Mouse (Mus musculus) thymus, adult 2 months (tissue): ENCODE measurements around the gene Sbk2.

Source experiments
- CTCF ChIP-seq: fragments of 200-500 bp; IDR thresholded peaks from 2 replicates; pipeline ENCODE4 v1.5.1; 2012; ENCODE audit warnings: mild to moderate bottlenecking, control low read depth, low read length, moderate library complexity, borderline replicate concordance; ENCODE audit not compliant: control insufficient read depth, poor library complexity, insufficient read depth; ENCODE audit errors: extremely low read depth
- POLR2A ChIP-seq: fragments of 200-500 bp; IDR thresholded peaks from 2 replicates; pipeline ENCODE4 v1.6.1; 2012; ENCODE audit warnings: mild to moderate bottlenecking, low read length, control low read depth, moderate library complexity; ENCODE audit not compliant: control insufficient read depth, poor library complexity, insufficient read depth; ENCODE audit errors: extremely low read depth

DNA sequence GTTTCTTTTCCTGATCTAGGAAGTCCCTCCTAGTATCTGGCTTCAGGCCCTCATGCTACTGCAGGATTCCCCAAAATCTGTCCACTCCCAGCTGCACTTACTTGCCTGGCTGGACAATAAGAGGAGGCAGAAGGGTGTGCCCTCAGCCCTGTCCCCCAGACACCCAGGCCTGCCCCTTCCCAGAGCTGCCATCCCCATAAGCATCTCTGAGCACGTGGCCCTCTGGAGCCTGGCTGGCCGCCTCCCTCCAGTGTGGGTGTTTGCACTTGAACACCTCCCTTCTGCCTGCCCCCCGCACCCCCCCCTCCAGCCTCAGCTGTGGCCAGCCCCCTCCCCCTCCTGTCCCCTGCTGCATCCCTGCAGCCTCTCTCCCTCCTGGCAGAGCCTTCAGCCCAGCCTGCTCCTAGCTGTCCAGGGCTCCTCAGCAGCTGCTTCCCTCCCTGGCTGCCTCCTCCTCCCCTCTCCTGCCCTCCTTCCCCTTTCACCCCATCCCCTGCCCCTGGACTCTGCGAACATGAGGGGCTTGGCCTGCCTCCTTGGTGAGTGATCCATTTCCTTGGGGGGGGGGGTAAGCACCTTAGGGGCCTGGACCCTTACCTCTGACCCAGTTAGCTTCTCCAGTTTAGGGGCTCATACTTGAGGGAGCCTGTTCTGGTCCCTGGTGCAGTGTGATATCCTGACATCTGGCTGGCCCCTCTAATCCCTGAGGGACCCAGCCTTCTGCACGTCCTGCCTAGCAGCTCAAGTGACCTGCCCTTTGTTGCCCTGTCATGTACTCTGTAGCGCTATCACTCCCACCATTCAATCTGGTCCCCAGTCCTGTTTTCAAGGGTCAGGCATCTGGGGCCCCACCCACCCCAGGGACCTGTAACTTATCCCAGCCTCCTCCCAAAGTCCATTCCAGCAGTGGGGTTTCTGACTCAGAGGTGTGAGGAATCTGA lies 38.5 kb downstream of the Sbk2 start, which contains the start of gene Ssc5d:
- TF ChIP-seq CTCF (no peak), POLR2A (no peak)
